Mouse (Mus musculus): Measurements from ENCODE around the gene Clcnkb. TPM values are rescaled to one million over a fixed set of nuclear protein-coding genes. Genes with fewer than 3 reads are reported as not detected.

Clcnkb gene
- polyA plus RNA-seq, 1 experiment from 2014 or later = not detected

- Histone ChIP-seq H3K9me3 (no peaks in the 10 kb centered on the region), H3K36me3 (no peaks in the 10 kb centered on the region), H3K4me1 (peaks cover 5% of the 10 kb centered on the region; the same call in 1 of the 2 replicates), H3K4me2 (replicated peaks) (peak overlapping the region; percentile 16; the same call in 1 of the 2 replicates), H3K9ac (no peak overlapping the region), H3K4me3 (no peak overlapping the region), H3K27ac (no peak overlapping the region), H3K27me3 (peaks cover 6% of the 10 kb centered on the region; the same call in 1 of the 2 replicates)
- ATAC-seq (ENCODE audit: insufficient number of reproducible peaks, insufficient read depth, low FRiP score, low TSS enrichment) = no peak
- WGBS = 16% methylated on average over 16 of the region's 16 CpGs
These were observed 21.1 kb downstream of the Clcnkb start for GRCm38 (mm10) chr4:141394751-141395150.

GRCm38 (mm10) chr4:141391293-141391692 is 24.5 kb downstream of the Clcnkb start:
- Histone ChIP-seq H3K4me2 (replicated peaks) (no peak overlapping the region), H3K27me3 (peaks cover 6% of the 10 kb centered on the region; the same call in 1 of the 2 replicates), H3K4me1 (no peaks in the 10 kb centered on the region), H3K27ac (no peak overlapping the region), H3K36me3 (no peaks in the 10 kb centered on the region), H3K9ac (no peak overlapping the region), H3K9me3 (no peaks in the 10 kb centered on the region), H3K4me3 (no peak overlapping the region)
- WGBS = 78% methylated on average over 12 of the region's 12 CpGs
- no peak for ATAC-seq (ENCODE audit: insufficient number of reproducible peaks, insufficient read depth, low FRiP score, low TSS enrichment)

GRCm38 (mm10) chr4:141389366-141390150 is 26.3 kb downstream of the Clcnkb start:
- Histone ChIP-seq H3K9ac (no peak overlapping the region; the same call in 1 of the 2 replicates), H3K4me3 (no peak overlapping the region), H3K4me2 (replicated peaks) (no peak overlapping the region), H3K9me3 (no peaks in the 10 kb centered on the region), H3K36me3 (no peaks in the 10 kb centered on the region), H3K27me3 (peaks cover 6% of the 10 kb centered on the region), H3K27ac (no peak overlapping the region), H3K4me1 (peaks cover 3% of the 10 kb centered on the region; the same call in 1 of the 2 replicates)
- ATAC-seq (ENCODE audit: insufficient number of reproducible peaks, insufficient read depth, low FRiP score, low TSS enrichment) = no peak
- WGBS = 64% methylated on average over 18 of the region's 18 CpGs

GRCm38 (mm10) chr4:141387933-141388332 is 27.9 kb downstream of the Clcnkb start:
- Histone ChIP-seq H3K4me3 (no peak overlapping the region), H3K27me3 (peaks cover 23% of the 10 kb centered on the region), H3K27ac (no peak overlapping the region), H3K4me1 (peaks cover 4% of the 10 kb centered on the region; the same call in 1 of the 2 replicates), H3K4me2 (replicated peaks) (no peak overlapping the region), H3K9ac (no peak overlapping the region), H3K9me3 (no peaks in the 10 kb centered on the region), H3K36me3 (no peaks in the 10 kb centered on the region)
- 58% methylated on average over 5 of the region's 5 CpGs for WGBS
- no peak for ATAC-seq (ENCODE audit: insufficient number of reproducible peaks, insufficient read depth, low FRiP score, low TSS enrichment)

GRCm38 (mm10) chr4:141387093-141387784 is 28.6 kb downstream of the Clcnkb start:
- Histone ChIP-seq H3K36me3 (no peaks in the 10 kb centered on the region), H3K4me2 (replicated peaks) (no peak overlapping the region), H3K4me1 (peaks cover 11% of the 10 kb centered on the region), H3K4me3 (no peak overlapping the region), H3K27me3 (peaks cover 29% of the 10 kb centered on the region), H3K27ac (no peak overlapping the region), H3K9me3 (no peaks in the 10 kb centered on the region), H3K9ac (no peak overlapping the region)
- WGBS = 21% methylated on average over 5 of the region's 5 CpGs
- ATAC-seq (ENCODE audit: insufficient number of reproducible peaks, insufficient read depth, low FRiP score, low TSS enrichment) = no peak

GRCm38 (mm10) chr4:141386150-141386549 is 29.7 kb downstream of the Clcnkb start:
- Histone ChIP-seq H3K4me2 (replicated peaks) (no peak overlapping the region), H3K4me1 (peaks cover 14% of the 10 kb centered on the region), H3K9ac (no peak overlapping the region), H3K27ac (no peak overlapping the region), H3K4me3 (no peak overlapping the region), H3K9me3 (no peaks in the 10 kb centered on the region), H3K36me3 (no peaks in the 10 kb centered on the region), H3K27me3 (peaks cover 40% of the 10 kb centered on the region)
- ATAC-seq (ENCODE audit: insufficient number of reproducible peaks, insufficient read depth, low FRiP score, low TSS enrichment) = no peak
- whole genome bisulfite sequencing = 75% methylated on average over 7 of the region's 7 CpGs

- ATAC-seq (ENCODE audit: insufficient number of reproducible peaks, insufficient read depth, low FRiP score, low TSS enrichment) = no peak
- Histone ChIP-seq H3K9ac (no peak overlapping the region), H3K4me2 (replicated peaks) (no peak overlapping the region), H3K27me3 (peaks cover 48% of the 10 kb centered on the region), H3K9me3 (no peaks in the 10 kb centered on the region), H3K4me1 (peaks cover 14% of the 10 kb centered on the region), H3K27ac (no peak overlapping the region), H3K4me3 (no peak overlapping the region), H3K36me3 (no peaks in the 10 kb centered on the region)
- WGBS = under 1% methylated on average over 7 of the region's 7 CpGs
These were observed 30.5 kb downstream of the Clcnkb start for GRCm38 (mm10) chr4:141385275-141385674.

GRCm38 (mm10) chr4:141382406-141382805 is 33.4 kb downstream of the Clcnkb start:
- Histone ChIP-seq H3K27me3 (peaks cover 56% of the 10 kb centered on the region), H3K9me3 (no peaks in the 10 kb centered on the region), H3K4me3 (peak overlapping the region; percentile 35), H3K27ac (no peak overlapping the region), H3K4me1 (peaks cover 14% of the 10 kb centered on the region), H3K36me3 (no peaks in the 10 kb centered on the region), H3K9ac (0 out of 2 replicates have a peak overlapping the region, but pooled peaks have one; percentile 25), H3K4me2 (replicated peaks) (peak overlapping the region; percentile 67)
- no peak for ATAC-seq (ENCODE audit: insufficient number of reproducible peaks, insufficient read depth, low FRiP score, low TSS enrichment)
- 1% methylated on average over 24 of the region's 25 CpGs for WGBS

- Histone ChIP-seq H3K4me3 (no peak overlapping the region), H3K9me3 (no peaks in the 10 kb centered on the region), H3K27ac (no peak overlapping the region), H3K9ac (no peak overlapping the region), H3K4me2 (replicated peaks) (no peak overlapping the region), H3K4me1 (peaks cover 12% of the 10 kb centered on the region), H3K27me3 (peaks cover 51% of the 10 kb centered on the region), H3K36me3 (no peaks in the 10 kb centered on the region)
- ATAC-seq (ENCODE audit: insufficient number of reproducible peaks, insufficient read depth, low FRiP score, low TSS enrichment) = no peak
- WGBS = 68% methylated on average over 8 of the region's 8 CpGs
These were observed 36.1 kb downstream of the Clcnkb start for GRCm38 (mm10) chr4:141379674-141380073.

- no peaks in the 10 kb centered on the region for H3K36me3 ChIP-seq
- ATAC-seq (ENCODE audit: insufficient number of reproducible peaks, insufficient read depth, low FRiP score, low TSS enrichment) = no peak
- H3K9me3 ChIP-seq = no peaks in the 10 kb centered on the region
- H3K9ac ChIP-seq = no peak overlapping the region
- 0 out of 2 replicates have a peak, but pooled peaks cover 8% of the 10 kb centered on the region for H3K4me1 ChIP-seq
- no peak overlapping the region for H3K27ac ChIP-seq
- peaks cover 24% of the 10 kb centered on the region for H3K27me3 ChIP-seq
- 90% methylated on average over 5 of the region's 5 CpGs for WGBS
- no peak overlapping the region for H3K4me2 ChIP-seq (replicated peaks)
- no peak overlapping the region for H3K4me3 ChIP-seq
These were observed 43.4 kb downstream of the Clcnkb start for GRCm38 (mm10) chr4:141372426-141372825.

GRCm38 (mm10) chr4:141367997-141368791 is 47.6 kb downstream of the Clcnkb start, which contains the start of gene Fam131c:
TSS of gene Fam131c (plus strand) at chr4:141368220.
- peak within 1 kb of the TSS; percentile 100 for H3K4me2 ChIP-seq (replicated peaks)
- no peaks in the 10 kb centered on the region for H3K36me3 ChIP-seq
- WGBS = under 1% methylated on average over 58 of the region's 71 CpGs
- peak within 1 kb of the TSS; percentile 62 for H3K4me3 ChIP-seq
- peak within 1 kb of the TSS; percentile 72 for H3K9ac ChIP-seq
- H3K27me3 ChIP-seq = peaks cover 60% of the 10 kb centered on the region
- H3K9me3 ChIP-seq = no peaks in the 10 kb centered on the region
- H3K27ac ChIP-seq = no peak within 1 kb of the TSS
- 0 out of 2 replicates have a peak, but pooled peaks cover 8% of the 10 kb centered on the region for H3K4me1 ChIP-seq
- ATAC-seq (ENCODE audit: insufficient number of reproducible peaks, insufficient read depth, low FRiP score, low TSS enrichment) = peak; percentile 3; the same call in 1 of the 2 replicates
